Mouse (Mus musculus): ENCODE measurements around the gene Sptlc3. TPM values are rescaled to one million over a fixed set of nuclear protein-coding genes. Genes with fewer than 3 reads are reported as not detected.

Gene Sptlc3
- polyA plus RNA-seq, 1 experiment from 2014 or later: 0.04 TPM

DNA sequence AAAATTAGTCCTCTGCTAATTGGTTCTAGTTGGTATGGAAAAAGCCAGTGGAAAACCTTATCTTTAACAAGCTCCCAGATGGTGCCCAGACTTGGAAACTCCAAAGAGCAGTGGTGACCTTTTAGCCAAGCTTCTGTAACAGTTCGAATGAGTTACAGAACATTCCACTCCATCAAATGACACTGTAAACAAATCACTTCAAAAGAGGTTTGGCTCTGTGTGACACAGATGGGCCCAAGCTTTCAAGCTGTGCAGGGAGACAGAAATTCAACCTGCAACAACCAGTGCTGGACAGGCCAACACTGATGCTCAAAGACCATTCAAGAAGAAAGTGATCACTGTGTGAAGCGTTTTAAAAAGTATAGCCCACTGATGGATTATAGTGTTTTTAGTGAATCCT is 144.1 kb downstream of the Sptlc3 start:
- no peak overlapping the region for H3K4me3 ChIP-seq
- no peak overlapping the region for H3K9ac ChIP-seq
- H3K27ac ChIP-seq: no peak overlapping the region
- H3K4me2 ChIP-seq: no peak overlapping the region
- no peaks in the 10 kb centered on the region for H3K36me3 ChIP-seq
- ATAC-seq (replicated peaks; ENCODE audit: insufficient number of reproducible peaks, insufficient read depth, low FRiP score, low read depth): no peak
- 34% methylated on average over 2 of the region's 2 CpGs for WGBS
- H3K9me3 ChIP-seq (replicated peaks): no peaks in the 10 kb centered on the region
- H3K4me1 ChIP-seq (replicated peaks): no peaks in the 10 kb centered on the region
- no peaks in the 10 kb centered on the region for H3K27me3 ChIP-seq

DNA sequence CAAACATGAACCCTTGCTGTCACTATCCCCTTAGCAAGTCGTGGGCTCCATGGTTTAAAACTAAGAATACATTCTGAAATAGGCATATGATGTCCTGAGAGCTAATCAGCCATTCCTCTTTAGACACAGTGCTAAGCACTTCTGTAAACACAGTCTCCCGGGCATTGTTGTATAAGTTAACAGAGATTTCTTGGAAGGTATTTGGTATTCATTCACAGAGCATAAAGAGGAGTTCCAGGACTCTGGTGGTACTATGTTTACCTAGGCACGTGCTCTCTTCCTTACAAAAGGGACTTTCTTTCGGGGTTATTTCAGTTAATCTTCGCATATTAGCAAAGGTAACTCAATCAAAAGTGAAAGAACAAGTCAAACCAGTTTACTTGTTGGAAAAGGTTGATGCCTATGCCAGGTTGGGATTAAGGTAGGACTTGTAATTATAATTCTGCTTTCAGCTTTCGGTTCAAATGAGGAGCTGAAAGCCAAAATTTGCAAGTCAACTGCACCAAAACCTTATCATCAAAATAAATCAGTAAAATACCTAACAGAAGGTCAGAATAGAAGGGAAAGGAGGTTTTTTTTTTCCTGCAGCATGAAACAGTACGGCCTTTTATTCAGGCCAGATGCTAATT is 148.2 kb downstream of the Sptlc3 start:
- Histone ChIP-seq H3K9me3 (replicated peaks) (no peaks in the 10 kb centered on the region), H3K9ac (no peak overlapping the region), H3K36me3 (no peaks in the 10 kb centered on the region), H3K27ac (no peak overlapping the region), H3K4me3 (no peak overlapping the region), H3K4me1 (replicated peaks) (no peaks in the 10 kb centered on the region), H3K27me3 (no peaks in the 10 kb centered on the region), H3K4me2 (no peak overlapping the region)
- 61% methylated on average over 7 of the region's 7 CpGs for WGBS
- ATAC-seq (replicated peaks; ENCODE audit: insufficient number of reproducible peaks, insufficient read depth, low FRiP score, low read depth): no peak

DNA sequence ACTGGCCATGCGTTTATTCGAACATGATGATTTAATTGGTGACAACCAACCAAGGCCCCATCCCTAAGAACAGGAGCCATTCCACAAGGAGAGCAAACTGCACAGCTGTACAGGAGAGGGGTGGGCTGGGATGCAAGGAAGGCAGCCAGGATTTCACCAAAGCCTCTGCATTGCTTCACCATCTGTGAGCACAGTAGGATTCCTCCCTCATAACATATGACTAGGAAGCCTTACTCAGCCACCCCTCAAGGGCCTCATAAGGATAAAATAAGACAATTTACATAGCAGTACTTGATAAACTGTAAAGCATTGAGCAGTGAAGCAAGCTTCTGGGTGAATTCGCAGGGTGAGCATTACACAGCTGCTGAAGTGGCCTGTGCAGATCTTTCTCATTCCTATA is 155.8 kb downstream of the Sptlc3 start:
- Histone ChIP-seq H3K27ac (no peak overlapping the region), H3K27me3 (no peaks in the 10 kb centered on the region), H3K4me2 (no peak overlapping the region), H3K4me3 (no peak overlapping the region), H3K36me3 (no peaks in the 10 kb centered on the region), H3K4me1 (replicated peaks) (0 out of 2 replicates have a peak, but pooled peaks cover 3% of the 10 kb centered on the region), H3K9me3 (replicated peaks) (no peaks in the 10 kb centered on the region), H3K9ac (no peak overlapping the region)
- no peak for ATAC-seq (replicated peaks; ENCODE audit: insufficient number of reproducible peaks, insufficient read depth, low FRiP score, low read depth)
- 75% methylated on average over 3 of the region's 3 CpGs for WGBS

DNA sequence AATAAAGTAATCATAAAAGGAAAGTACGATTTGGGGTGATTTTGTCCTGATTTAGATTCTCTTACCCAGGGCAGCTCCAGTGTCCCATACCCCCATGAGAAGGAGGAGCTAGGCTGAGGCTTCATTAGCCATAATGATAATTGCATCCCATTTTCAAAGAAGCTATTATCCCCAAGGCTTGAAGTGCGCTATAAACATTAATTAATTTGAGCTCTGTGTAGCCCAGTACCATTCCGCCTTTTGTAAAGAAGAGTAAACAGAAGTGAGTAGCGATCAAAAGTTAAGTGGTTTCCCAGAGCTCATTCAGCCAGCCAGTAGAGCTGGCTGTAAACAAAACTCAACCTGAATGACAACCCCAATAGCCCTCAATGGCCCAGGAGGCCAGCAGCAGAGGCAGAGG is 163.0 kb downstream of the Sptlc3 start:
- H3K9ac ChIP-seq: no peak overlapping the region
- H3K36me3 ChIP-seq: no peaks in the 10 kb centered on the region
- H3K9me3 ChIP-seq (replicated peaks): no peaks in the 10 kb centered on the region
- no peak overlapping the region for H3K27ac ChIP-seq
- H3K4me2 ChIP-seq: no peak overlapping the region
- ATAC-seq (replicated peaks; ENCODE audit: insufficient number of reproducible peaks, insufficient read depth, low FRiP score, low read depth): no peak
- H3K4me1 ChIP-seq (replicated peaks): no peaks in the 10 kb centered on the region
- no peak overlapping the region for H3K4me3 ChIP-seq
- H3K27me3 ChIP-seq: no peaks in the 10 kb centered on the region
- 67% methylated on average over 4 of the region's 4 CpGs for WGBS

DNA sequence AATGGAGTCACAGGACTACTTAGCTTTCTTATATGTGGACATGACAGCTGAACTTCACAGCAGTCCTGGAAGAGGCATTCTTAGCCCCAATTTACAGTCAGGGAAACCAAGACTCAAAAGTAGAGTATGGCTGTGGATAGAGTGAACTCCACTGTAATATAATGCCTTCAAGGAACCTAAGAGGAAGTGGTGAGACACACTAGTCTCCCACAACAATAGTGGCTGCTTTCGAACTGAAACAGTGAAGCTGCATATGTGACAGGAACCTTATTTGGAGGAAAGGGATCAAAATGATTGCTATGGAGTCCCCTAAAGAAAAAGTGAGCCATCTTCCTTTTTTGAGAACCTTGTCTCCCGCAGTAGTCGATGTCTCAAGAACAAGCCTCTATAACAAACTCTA is 178.1 kb downstream of the Sptlc3 start:
- no peak overlapping the region for H3K4me2 ChIP-seq
- H3K9me3 ChIP-seq (replicated peaks): no peaks in the 10 kb centered on the region
- no peak overlapping the region for H3K9ac ChIP-seq
- no peak overlapping the region for H3K27ac ChIP-seq
- H3K4me1 ChIP-seq (replicated peaks): no peaks in the 10 kb centered on the region; the same call in 1 of the 2 replicates
- H3K4me3 ChIP-seq: no peak overlapping the region
- H3K27me3 ChIP-seq: peaks cover 15% of the 10 kb centered on the region
- WGBS: 77% methylated on average over 3 of the region's 3 CpGs
- ATAC-seq (replicated peaks; ENCODE audit: insufficient number of reproducible peaks, insufficient read depth, low FRiP score, low read depth): no peak
- H3K36me3 ChIP-seq: no peaks in the 10 kb centered on the region

DNA sequence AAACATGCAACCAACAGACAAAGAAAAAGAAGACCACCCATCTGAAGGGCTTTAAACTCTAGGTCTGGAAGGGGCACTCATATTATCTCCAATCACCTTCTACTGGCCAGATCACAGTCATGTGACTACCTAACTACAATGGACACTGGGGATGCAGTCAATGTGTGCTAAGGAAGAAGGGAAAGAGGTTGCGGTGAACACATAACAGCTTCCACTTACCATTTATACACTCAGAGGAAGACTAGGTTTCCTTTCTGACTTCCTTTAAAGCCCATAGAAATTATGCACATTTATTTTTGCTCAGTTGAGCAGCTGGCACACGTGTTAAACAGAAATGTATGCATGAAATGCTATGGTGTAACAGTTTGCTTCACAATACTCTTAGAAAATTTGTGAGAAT is 178.7 kb downstream of the Sptlc3 start:
- Histone ChIP-seq H3K4me3 (no peak overlapping the region), H3K9ac (no peak overlapping the region), H3K36me3 (no peaks in the 10 kb centered on the region), H3K4me1 (replicated peaks) (peaks cover 1% of the 10 kb centered on the region), H3K4me2 (no peak overlapping the region), H3K27ac (no peak overlapping the region), H3K9me3 (replicated peaks) (no peaks in the 10 kb centered on the region), H3K27me3 (peaks cover 15% of the 10 kb centered on the region)
- ATAC-seq (replicated peaks; ENCODE audit: insufficient number of reproducible peaks, insufficient read depth, low FRiP score, low read depth): no peak
- WGBS: 51% methylated on average over 2 of the region's 2 CpGs

DNA sequence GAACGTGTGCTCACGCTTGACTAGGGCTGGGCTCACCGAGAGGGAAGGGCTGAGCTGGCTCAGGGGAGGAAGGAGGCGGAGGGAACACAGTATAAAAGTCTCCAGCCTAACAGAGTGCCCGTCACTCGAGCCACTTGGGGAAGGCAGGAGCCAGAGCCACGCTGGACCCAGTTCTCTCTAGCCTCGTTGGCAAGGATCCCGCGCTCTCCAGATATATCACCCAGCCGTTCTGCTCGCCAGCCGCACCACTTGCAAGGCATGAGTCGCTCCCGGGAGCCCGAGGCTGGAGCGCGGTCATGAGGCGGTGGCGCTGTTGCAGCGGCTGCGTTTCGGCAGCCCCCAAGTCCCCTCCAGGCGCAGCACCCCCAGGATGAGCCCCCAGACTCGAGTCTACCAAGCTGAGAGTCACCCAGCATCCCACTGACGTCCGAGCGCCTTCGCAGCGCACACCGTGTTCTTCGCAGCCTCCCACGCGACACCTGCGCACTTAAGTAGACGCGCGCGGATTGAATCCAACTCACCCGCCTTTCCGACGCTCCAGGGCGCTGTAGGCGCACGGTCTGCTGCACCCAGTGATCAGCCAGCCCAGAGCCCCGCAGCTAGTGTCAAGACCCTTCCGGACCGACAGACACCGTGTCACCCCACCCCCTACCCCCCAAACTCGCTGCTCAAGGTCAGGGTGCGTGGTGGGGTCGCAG is 183.5 kb downstream of the Sptlc3 start:
- under 1% methylated on average over 52 of the region's 52 CpGs for WGBS
- no peak overlapping the region for H3K27ac ChIP-seq
- peak; percentile 75 for ATAC-seq (replicated peaks; ENCODE audit: insufficient number of reproducible peaks, insufficient read depth, low FRiP score, low read depth)

DNA sequence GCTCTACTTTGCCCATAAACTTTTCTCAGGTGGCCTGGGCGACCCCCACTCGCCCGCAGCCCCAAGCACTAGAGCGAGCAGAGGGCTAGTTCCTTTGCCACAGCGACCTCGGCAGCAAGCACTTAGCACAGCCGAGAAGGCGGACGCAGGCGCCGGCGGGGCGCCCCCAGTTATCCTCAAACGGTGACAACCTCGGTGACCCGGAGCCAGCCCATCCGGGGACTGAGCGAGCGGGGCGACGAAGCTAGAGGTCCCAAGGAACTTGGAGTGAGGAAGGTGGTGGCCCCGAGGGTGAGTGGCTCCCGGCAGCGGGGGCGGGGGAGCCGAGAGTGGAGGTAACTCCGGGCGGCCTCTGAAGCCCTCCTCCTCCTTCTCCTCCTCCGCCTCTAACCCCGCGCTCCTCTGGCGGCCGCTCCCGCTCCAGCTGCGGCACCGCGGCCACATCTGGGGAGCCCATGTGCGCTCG is 184.1 kb downstream of the Sptlc3 start, which contains the start of gene Ism1:
Gene Ism1 (plus strand): TSS at position 370 of the 466 bp plus-strand sequence.
- peaks cover 8% of the 10 kb centered on the region for H3K4me1 ChIP-seq (replicated peaks)
- ATAC-seq (replicated peaks; ENCODE audit: insufficient number of reproducible peaks, insufficient read depth, low FRiP score, low read depth): peak; percentile 44
- H3K9me3 ChIP-seq (replicated peaks): no peaks in the 10 kb centered on the region
- peak within 1 kb of the TSS; percentile 95 for H3K4me3 ChIP-seq
- H3K9ac ChIP-seq: peak within 1 kb of the TSS; percentile 73
- under 1% methylated on average over 21 of the region's 39 CpGs for WGBS
- peak within 1 kb of the TSS; percentile 98 for H3K4me2 ChIP-seq
- peak within 1 kb of the TSS; percentile 74 for H3K27ac ChIP-seq
- H3K27me3 ChIP-seq: peaks cover 27% of the 10 kb centered on the region
- no peaks in the 10 kb centered on the region for H3K36me3 ChIP-seq

More for the DNA sequence above, 183.5 kb downstream of the Sptlc3 start:
- Histone ChIP-seq H3K9ac (peak overlapping the region; percentile 73), H3K4me1 (replicated peaks) (peaks cover 8% of the 10 kb centered on the region), H3K4me2 (peak overlapping the region; percentile 98), H3K9me3 (replicated peaks) (no peaks in the 10 kb centered on the region), H3K36me3 (no peaks in the 10 kb centered on the region), H3K27me3 (peaks cover 27% of the 10 kb centered on the region), H3K4me3 (peak overlapping the region; percentile 95)

DNA sequence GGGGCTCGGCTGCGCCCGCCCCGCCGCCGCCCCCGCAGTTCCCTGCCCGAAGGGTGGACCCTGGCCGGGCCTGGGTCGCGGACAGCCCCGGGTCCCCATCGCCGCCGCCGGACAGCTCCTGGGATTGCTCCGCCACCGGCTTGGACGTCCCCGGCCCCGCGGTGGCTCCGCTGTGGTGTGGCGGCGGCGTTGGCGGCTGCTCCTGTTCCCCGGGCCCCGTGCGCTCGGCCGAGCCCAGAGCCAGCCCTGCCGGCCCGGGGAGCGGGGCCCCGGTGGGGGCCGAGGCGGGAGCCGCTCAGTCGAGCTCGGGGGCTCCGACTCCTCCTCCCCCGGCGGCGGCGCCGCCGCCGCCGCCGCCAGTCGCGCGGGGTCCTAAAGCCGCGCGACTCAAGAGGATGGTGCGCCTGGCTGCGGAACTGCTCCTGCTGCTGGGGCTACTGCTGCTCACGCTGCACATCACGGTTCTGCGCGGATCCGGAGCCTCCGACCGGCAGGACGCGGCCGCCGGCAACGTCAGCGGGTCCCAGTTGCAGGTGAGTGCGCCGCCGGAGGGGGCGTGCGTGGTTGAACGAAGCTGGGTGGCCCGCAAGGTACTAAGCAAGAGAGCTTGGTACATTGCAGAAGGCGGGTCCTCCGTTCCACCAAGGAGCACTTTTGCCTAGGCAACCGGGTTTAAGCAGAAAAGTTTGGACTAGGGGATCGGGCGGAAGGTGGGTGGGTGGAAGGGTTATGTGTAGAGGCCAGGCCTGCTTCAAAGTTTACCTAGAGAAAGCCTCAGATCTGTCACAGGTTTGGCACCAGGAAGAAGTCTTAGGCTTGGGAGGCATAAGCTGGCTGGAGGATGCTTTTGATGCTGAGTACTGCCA is 184.8 kb downstream of the Sptlc3 start:
- no peaks in the 10 kb centered on the region for H3K36me3 ChIP-seq
- under 1% methylated on average over 54 of the region's 84 CpGs for WGBS
- ATAC-seq (replicated peaks; ENCODE audit: insufficient number of reproducible peaks, insufficient read depth, low FRiP score, low read depth): peak; percentile 82
- H3K9ac ChIP-seq: peak overlapping the region; percentile 73
- peaks cover 27% of the 10 kb centered on the region for H3K27me3 ChIP-seq
- H3K9me3 ChIP-seq (replicated peaks): no peaks in the 10 kb centered on the region
- peaks cover 8% of the 10 kb centered on the region for H3K4me1 ChIP-seq (replicated peaks)
- H3K4me2 ChIP-seq: peak overlapping the region; percentile 98
- peak overlapping the region; percentile 95 for H3K4me3 ChIP-seq
- H3K27ac ChIP-seq: peak overlapping the region; percentile 74

DNA sequence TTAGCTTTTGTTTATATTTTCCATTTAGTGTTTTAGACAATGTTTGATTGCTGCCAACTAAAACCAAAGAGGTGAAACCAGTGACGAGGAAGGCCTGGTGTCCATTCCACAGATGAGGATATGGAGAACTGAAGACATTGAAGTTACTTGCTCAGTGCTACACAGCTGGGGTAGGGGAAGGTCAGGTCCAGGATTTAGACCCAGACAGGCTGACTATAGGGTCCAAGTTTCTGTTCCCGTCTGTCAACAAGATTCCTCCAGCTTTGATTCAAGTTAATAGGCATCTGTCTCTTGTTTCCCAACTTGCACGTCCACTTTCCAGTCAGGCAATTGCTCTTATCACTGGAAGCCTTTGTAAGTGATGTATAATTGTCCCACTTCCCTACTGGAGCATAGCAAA is 188.8 kb downstream of the Sptlc3 start:
- Histone ChIP-seq H3K4me3 (no peak overlapping the region), H3K4me1 (replicated peaks) (peaks cover 5% of the 10 kb centered on the region), H3K9me3 (replicated peaks) (no peaks in the 10 kb centered on the region), H3K9ac (no peak overlapping the region), H3K27me3 (peaks cover 12% of the 10 kb centered on the region), H3K4me2 (no peak overlapping the region), H3K36me3 (no peaks in the 10 kb centered on the region), H3K27ac (no peak overlapping the region)
- ATAC-seq (replicated peaks; ENCODE audit: insufficient number of reproducible peaks, insufficient read depth, low FRiP score, low read depth): no peak
- 40% methylated on average over 3 of the region's 3 CpGs for WGBS
